Mouse (Mus musculus): ENCODE data around the gene Ric1. TPM values are rescaled to one million over a fixed set of nuclear protein-coding genes. Genes with fewer than 3 reads are reported as not detected.
"Not testable (repeated sequence)": the region's sequence is repeated elsewhere in the genome, so short reads cannot be mapped to it uniquely, and the experiment has no call there.

The Ric1 gene
- polyA plus RNA-seq, 1 experiment = 4.3 TPM

DNA sequence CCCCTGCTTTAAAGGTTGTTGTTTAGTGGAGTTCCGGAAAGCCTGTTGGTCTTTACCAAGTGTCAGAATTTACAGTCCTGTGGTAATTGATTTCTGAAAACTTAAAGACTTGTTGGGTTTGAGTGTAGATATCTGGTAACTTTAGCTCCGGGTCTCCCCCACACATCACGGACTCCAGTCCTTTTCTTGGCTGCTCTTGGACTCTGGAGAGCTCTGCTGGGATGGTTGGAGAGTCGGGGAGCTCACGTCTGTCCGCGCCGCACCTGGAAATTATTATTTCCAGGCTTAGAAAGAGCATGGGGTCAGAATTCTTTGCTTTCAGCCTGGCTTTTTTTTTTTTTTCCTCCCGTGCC lies 1.1 kb downstream of the Ric1 start:
- TF ChIP-seq MAX (IDR thresholded peaks at IDR 0.05) (no peak), CTCF (IDR thresholded peaks at IDR 0.05; ENCODE audit: control insufficient read depth, insufficient read depth, insufficient read length) (no peak), CEBPB (IDR thresholded peaks at IDR 0.05; ENCODE audit: low read depth) (no peak), FOSL1 (IDR thresholded peaks at IDR 0.05; ENCODE audit: insufficient read depth, low read length, poor library complexity, severe bottlenecking) (no peak), USF1 (IDR thresholded peaks at IDR 0.05; ENCODE audit: low read depth) (no peak), MYOD1 (IDR thresholded peaks at IDR 0.05; ENCODE audit: control insufficient read depth, insufficient read length, low read depth) (no peak), MYOG (IDR thresholded peaks at IDR 0.05; ENCODE audit: control insufficient read depth, extremely low read depth, insufficient read length) (no peak)
- peak overlapping the region; percentile 78 for H3ac ChIP-seq (ENCODE audit: control insufficient read depth, insufficient read length, low read depth)
- peak overlapping the region; percentile 74 for H3K4me3 ChIP-seq (ENCODE audit: insufficient read depth, poor library complexity, severe bottlenecking)
- no peaks in the 10 kb centered on the region for H3K27me3 ChIP-seq (ENCODE audit: control insufficient read depth, insufficient read depth, insufficient read length)
- H3K79me2 ChIP-seq (ENCODE audit: control insufficient read depth, insufficient read depth) = peaks cover 54% of the 10 kb centered on the region
- H3K36me3 ChIP-seq (ENCODE audit: control insufficient read depth, insufficient read depth) = no peaks in the 10 kb centered on the region
- H3K79me3 ChIP-seq (ENCODE audit: low read depth) = peaks cover 34% of the 10 kb centered on the region

DNA sequence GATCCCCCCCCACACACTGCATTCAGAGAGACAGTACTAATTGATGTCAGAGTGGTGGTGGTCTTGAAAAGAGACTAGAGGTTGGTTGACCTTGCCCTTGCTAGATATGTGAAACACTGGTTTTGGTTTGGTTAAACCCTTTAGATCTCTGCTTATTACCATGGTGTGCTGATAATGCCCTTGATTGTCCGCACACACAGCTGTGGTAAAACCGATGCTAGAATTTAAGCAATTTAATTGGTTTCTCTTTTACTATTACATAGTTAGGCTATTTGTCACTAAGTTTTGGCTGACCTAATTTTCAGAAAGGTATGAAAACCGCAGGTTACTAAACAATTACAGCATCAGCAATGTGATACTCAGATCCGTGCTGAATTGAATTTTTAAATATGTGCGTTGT lies 1.6 kb downstream of the Ric1 start:
- H3K79me3 ChIP-seq (ENCODE audit: low read depth) = peaks cover 38% of the 10 kb centered on the region
- peaks cover 59% of the 10 kb centered on the region for H3K79me2 ChIP-seq (ENCODE audit: control insufficient read depth, insufficient read depth)
- H3K36me3 ChIP-seq (ENCODE audit: control insufficient read depth, insufficient read depth) = no peaks in the 10 kb centered on the region
- peak overlapping the region; percentile 74 for H3K4me3 ChIP-seq (ENCODE audit: insufficient read depth, poor library complexity, severe bottlenecking)
- H3ac ChIP-seq (ENCODE audit: control insufficient read depth, insufficient read length, low read depth) = peak overlapping the region; percentile 15
- no peaks in the 10 kb centered on the region for H3K27me3 ChIP-seq (ENCODE audit: control insufficient read depth, insufficient read depth, insufficient read length)
- peak; percentile 14 for TF ChIP-seq MYOD1 (IDR thresholded peaks at IDR 0.05; ENCODE audit: control insufficient read depth, insufficient read length, low read depth)
- TF ChIP-seq USF1 (IDR thresholded peaks at IDR 0.05; ENCODE audit: low read depth) = no peak

- peaks cover 68% of the 10 kb centered on the region for H3K79me2 ChIP-seq (ENCODE audit: control insufficient read depth, insufficient read depth)
- no peak overlapping the region for H3ac ChIP-seq (ENCODE audit: control insufficient read depth, insufficient read length, low read depth)
- TF ChIP-seq USF1 (IDR thresholded peaks at IDR 0.05; ENCODE audit: low read depth) = no peak
- no peak for TF ChIP-seq MYOG (IDR thresholded peaks at IDR 0.05; ENCODE audit: control insufficient read depth, extremely low read depth, insufficient read length)
- no peak for TF ChIP-seq FOSL1 (IDR thresholded peaks at IDR 0.05; ENCODE audit: insufficient read depth, low read length, poor library complexity, severe bottlenecking)
- TF ChIP-seq MAX (IDR thresholded peaks at IDR 0.05) = no peak
- no peak for TF ChIP-seq MYOD1 (IDR thresholded peaks at IDR 0.05; ENCODE audit: control insufficient read depth, insufficient read length, low read depth)
- no peak for TF ChIP-seq CTCF (IDR thresholded peaks at IDR 0.05; ENCODE audit: control insufficient read depth, insufficient read depth, insufficient read length)
- no peak for TF ChIP-seq CEBPB (IDR thresholded peaks at IDR 0.05; ENCODE audit: low read depth)
- H3K79me3 ChIP-seq (ENCODE audit: low read depth) = peaks cover 38% of the 10 kb centered on the region
- H3K36me3 ChIP-seq (ENCODE audit: control insufficient read depth, insufficient read depth) = no peaks in the 10 kb centered on the region
- H3K27me3 ChIP-seq (ENCODE audit: control insufficient read depth, insufficient read depth, insufficient read length) = no peaks in the 10 kb centered on the region
- no peak overlapping the region for H3K4me3 ChIP-seq (ENCODE audit: insufficient read depth, poor library complexity, severe bottlenecking)
These were observed 2.5 kb downstream of the Ric1 start for GRCm38 (mm10) chr19:29524614-29525013.

- not testable (repeated sequence) for H3ac ChIP-seq (ENCODE audit: control insufficient read depth, insufficient read length, low read depth); H3K36me3 ChIP-seq (ENCODE audit: control insufficient read depth, insufficient read depth); H3K27me3 ChIP-seq (ENCODE audit: control insufficient read depth, insufficient read depth, insufficient read length); H3K4me3 ChIP-seq (ENCODE audit: insufficient read depth, poor library complexity, severe bottlenecking)
- peaks cover 41% of the 10 kb centered on the region for H3K79me3 ChIP-seq (ENCODE audit: low read depth)
- H3K79me2 ChIP-seq (ENCODE audit: control insufficient read depth, insufficient read depth) = peaks cover 78% of the 10 kb centered on the region
These were observed 3.5 kb downstream of the Ric1 start for GRCm38 (mm10) chr19:29525588-29525987.

GRCm38 (mm10) chr19:29526837-29527236 lies 4.8 kb downstream of the Ric1 start:
- Histone ChIP-seq H3K79me3 (ENCODE audit: low read depth) (peaks cover 41% of the 10 kb centered on the region), H3K4me3 (ENCODE audit: insufficient read depth, poor library complexity, severe bottlenecking) (no peak overlapping the region), H3K36me3 (ENCODE audit: control insufficient read depth, insufficient read depth) (no peaks in the 10 kb centered on the region), H3K79me2 (ENCODE audit: control insufficient read depth, insufficient read depth) (peaks cover 88% of the 10 kb centered on the region), H3K27me3 (ENCODE audit: control insufficient read depth, insufficient read depth, insufficient read length) (no peaks in the 10 kb centered on the region), H3ac (ENCODE audit: control insufficient read depth, insufficient read length, low read depth) (no peak overlapping the region)
- no peak for TF ChIP-seq USF1 (IDR thresholded peaks at IDR 0.05; ENCODE audit: low read depth)
- no peak for TF ChIP-seq MAX (IDR thresholded peaks at IDR 0.05)
- no peak for TF ChIP-seq FOSL1 (IDR thresholded peaks at IDR 0.05; ENCODE audit: insufficient read depth, low read length, poor library complexity, severe bottlenecking)
- TF ChIP-seq MYOG (IDR thresholded peaks at IDR 0.05; ENCODE audit: control insufficient read depth, extremely low read depth, insufficient read length) = no peak
- no peak for TF ChIP-seq CEBPB (IDR thresholded peaks at IDR 0.05; ENCODE audit: low read depth)
- TF ChIP-seq CTCF (IDR thresholded peaks at IDR 0.05; ENCODE audit: control insufficient read depth, insufficient read depth, insufficient read length) = no peak
- no peak for TF ChIP-seq MYOD1 (IDR thresholded peaks at IDR 0.05; ENCODE audit: control insufficient read depth, insufficient read length, low read depth)

- no peak overlapping the region for H3K4me3 ChIP-seq (ENCODE audit: insufficient read depth, poor library complexity, severe bottlenecking)
These were observed 5.2 kb downstream of the Ric1 start for GRCm38 (mm10) chr19:29527299-29527698.

More at GRCm38 (mm10) chr19:29527299-29527698, 5.2 kb downstream of the Ric1 start:
- Histone ChIP-seq H3K27me3 (ENCODE audit: control insufficient read depth, insufficient read depth, insufficient read length) (no peaks in the 10 kb centered on the region), H3K79me3 (ENCODE audit: low read depth) (peaks cover 41% of the 10 kb centered on the region), H3K79me2 (ENCODE audit: control insufficient read depth, insufficient read depth) (peaks cover 92% of the 10 kb centered on the region), H3ac (ENCODE audit: control insufficient read depth, insufficient read length, low read depth) (no peak overlapping the region), H3K36me3 (ENCODE audit: control insufficient read depth, insufficient read depth) (no peaks in the 10 kb centered on the region)
- TF ChIP-seq MYOD1 (IDR thresholded peaks at IDR 0.05; ENCODE audit: control insufficient read depth, insufficient read length, low read depth) (no peak), MYOG (IDR thresholded peaks at IDR 0.05; ENCODE audit: control insufficient read depth, extremely low read depth, insufficient read length) (no peak), CTCF (IDR thresholded peaks at IDR 0.05; ENCODE audit: control insufficient read depth, insufficient read depth, insufficient read length) (no peak), CEBPB (IDR thresholded peaks at IDR 0.05; ENCODE audit: low read depth) (no peak), MAX (IDR thresholded peaks at IDR 0.05) (no peak), USF1 (IDR thresholded peaks at IDR 0.05; ENCODE audit: low read depth) (no peak), FOSL1 (IDR thresholded peaks at IDR 0.05; ENCODE audit: insufficient read depth, low read length, poor library complexity, severe bottlenecking) (no peak)
